In the genomic region with DNA sequence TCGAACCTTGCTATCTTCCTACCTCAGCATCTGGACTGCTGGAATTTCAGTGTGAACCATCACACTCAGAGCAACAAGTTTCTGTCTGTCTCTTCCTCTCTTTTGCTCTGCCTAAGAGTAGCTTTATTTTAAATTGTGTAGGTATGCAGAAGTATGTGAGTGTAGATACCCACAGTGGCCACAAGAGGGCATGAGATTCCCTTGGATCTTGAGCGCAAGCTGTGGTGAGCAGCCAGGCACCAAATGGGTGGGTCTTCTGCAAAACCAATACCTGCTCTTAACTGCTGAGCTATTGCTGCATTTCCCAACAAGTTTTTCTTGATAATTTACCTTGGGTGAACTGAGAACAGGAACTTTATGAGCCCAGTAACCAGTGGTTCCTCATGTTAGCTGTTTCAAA, we compare ENCODE assay signal across 9 mouse cellular contexts. TPM values are rescaled to one million over a fixed set of nuclear protein-coding genes. Genes with fewer than 3 reads are reported as not detected.
DNase-seq lines count a peak whose midpoint lies in the region; ATAC-seq lines count a peak whose summit lies in the region.
"Had no signal": no experiment of that assay in that cellular context is flagged by ENCODE, and none has a peak within 500 bp of the region (broad histone marks: within the 10 kb centered on the region; RNA-seq: fewer than 3 reads in every experiment).

No protein-coding gene starts in this region.

- H3K9ac ChIP-seq in midbrain, embryonic 14.5 days (replicated peaks; ENCODE audit: low read length): no peak overlapping the region
- H3K9ac ChIP-seq in midbrain, embryonic 16.5 days (ENCODE audit: low read depth, low read length): no peak overlapping the region

- no peak overlapping the region for H3K4me3 ChIP-seq in midbrain, embryonic 14.5 days (replicated peaks; ENCODE audit: low read depth, low read length)
- no peak overlapping the region for H3K4me3 ChIP-seq in midbrain, embryonic 16.5 days (ENCODE audit: low read depth, low read length)
- H3K4me3 ChIP-seq: myocyte had no signal

- H3K4me1 ChIP-seq in midbrain, embryonic 14.5 days (ENCODE audit: control insufficient read depth, insufficient read depth, low read length): no peaks in the 10 kb centered on the region
- H3K4me1 ChIP-seq in midbrain, embryonic 16.5 days (ENCODE audit: control insufficient read depth, insufficient read depth, low read length): no peaks in the 10 kb centered on the region

- H3K4me2 ChIP-seq in midbrain, embryonic 14.5 days (ENCODE audit: low read length): no peak overlapping the region
- no peak overlapping the region for H3K4me2 ChIP-seq in midbrain, embryonic 16.5 days (ENCODE audit: low read length)

- WGBS in midbrain, embryonic 14.5 days: 60% methylated on average over 2 of the region's 2 CpGs
- WGBS in midbrain, embryonic 16.5 days: 65% methylated on average over 2 of the region's 2 CpGs

- ATAC-seq in midbrain, embryonic 14.5 days (ENCODE audit: low FRiP score, low TSS enrichment): no peak
- ATAC-seq in midbrain, embryonic 16.5 days: no peak

- H3K36me3 ChIP-seq in midbrain, embryonic 14.5 days (ENCODE audit: control insufficient read depth, insufficient read depth, low read length): no peaks in the 10 kb centered on the region
- no peaks in the 10 kb centered on the region for H3K36me3 ChIP-seq in midbrain, embryonic 16.5 days (ENCODE audit: control insufficient read depth, insufficient read depth, low read length)

- no peaks in the 10 kb centered on the region for H3K9me3 ChIP-seq in midbrain, embryonic 14.5 days (ENCODE audit: control insufficient read depth, low read length)
- no peaks in the 10 kb centered on the region for H3K9me3 ChIP-seq in midbrain, embryonic 16.5 days (replicated peaks; ENCODE audit: control insufficient read depth, low read length, poor library complexity, severe bottlenecking)

- peak; percentile 43 to 57 for DNase-seq in cerebellum, postnatal 14 days
- DNase-seq in cerebellum, postnatal 36 days: no peak
- peak; percentile 77 for DNase-seq in midbrain, embryonic 14.5 days
- peak; percentile 30 for DNase-seq in adrenal gland, postnatal 25 days
- DNase-seq in hindlimb bud, embryonic 11.5 days (ENCODE audit: extremely low spot score, low read depth, low spot score): peak; percentile 18
- DNase-seq in lung, postnatal 25 days (ENCODE audit: low spot score): peak; percentile 32
- no peak for DNase-seq in cerebellum, adult 8-10 months

- H3K27me3 ChIP-seq in midbrain, embryonic 14.5 days (ENCODE audit: control insufficient read depth, insufficient read depth, low read length): no peaks in the 10 kb centered on the region
- H3K27me3 ChIP-seq in midbrain, embryonic 16.5 days (ENCODE audit: control insufficient read depth, insufficient read depth, low read depth, low read length): no peaks in the 10 kb centered on the region

- no peak overlapping the region for H3K27ac ChIP-seq in midbrain, embryonic 14.5 days (replicated peaks; ENCODE audit: low read depth, low read length)
- H3K27ac ChIP-seq in midbrain, embryonic 16.5 days (ENCODE audit: low read length): no peak overlapping the region

RNA-seq across cellular contexts. Expression of gene Mphosph6, which starts 29.6 kb away (rescaled TPM):
- 32.7 and 33.3 TPM in 2 replicates for polyA plus RNA-seq in midbrain, embryonic 14.5 days (2014; fragmentation: Nextera tagmentation; extraction: Ambion mirVana)
- 31.6 and 33.1 TPM in 2 replicates for polyA plus RNA-seq in midbrain, embryonic 16.5 days (2015; fragmentation: Nextera tagmentation; extraction: Ambion mirVana)
- total RNA-seq in adrenal gland, postnatal 25 days (2021): 14.3 and 18.5 TPM in 2 replicates

Comparison
In these comparisons a context has a peak if more than half of its experiments do, and no peak if none do; other contexts are left out.
1. DNase-seq: peak in cerebellum, postnatal 14 days (2 of 2), midbrain, embryonic 14.5 days (single experiment), adrenal gland, postnatal 25 days (single experiment), hindlimb bud, embryonic 11.5 days (single experiment) and lung, postnatal 25 days (single experiment); none in cerebellum, postnatal 36 days (0 of 2) and cerebellum, adult 8-10 months (single experiment).